19 mouse cellular contexts compared by ENCODE assay signal in genomic region chr8:120554466-120555039, GRCm38 (mm10). TPM values are rescaled to one million over a fixed set of nuclear protein-coding genes. Genes with fewer than 3 reads are reported as not detected.
DNase-seq lines count a peak whose midpoint lies in the region; ATAC-seq lines count a peak whose summit lies in the region.
"Had no signal": no experiment of that assay in that cellular context is flagged by ENCODE, and none has a peak within 500 bp of the region (broad histone marks: within the 10 kb centered on the region; RNA-seq: fewer than 3 reads in every experiment).

No protein-coding gene starts in this region.

- 86% methylated on average over 18 of the region's 18 CpGs for WGBS in heart, embryonic 15.5 days
- 96% methylated on average over 18 of the region's 18 CpGs for WGBS in midbrain, embryonic 10.5 days
- WGBS in midbrain, embryonic 16.5 days, result 88% methylated on average over 17 of the region's 18 CpGs

- no peak overlapping the region for H3K4me3 ChIP-seq in heart, embryonic 15.5 days
- H3K4me3 ChIP-seq in midbrain, embryonic 10.5 days, result no peak overlapping the region
- no peak overlapping the region for H3K4me3 ChIP-seq in midbrain, embryonic 16.5 days (ENCODE audit: low read depth, low read length)
- H3K4me3 ChIP-seq: embryonic facial prominence, embryonic 15.5 days; intestine, embryonic 15.5 days had no signal

- H3K9me3 ChIP-seq in heart, embryonic 15.5 days (replicated peaks), result no peaks in the 10 kb centered on the region
- no peaks in the 10 kb centered on the region for H3K9me3 ChIP-seq in midbrain, embryonic 10.5 days (replicated peaks)
- H3K9me3 ChIP-seq in midbrain, embryonic 16.5 days (replicated peaks; ENCODE audit: control insufficient read depth, low read length, poor library complexity, severe bottlenecking), result no peaks in the 10 kb centered on the region
- H3K9me3 ChIP-seq: embryonic facial prominence, embryonic 15.5 days; intestine, embryonic 15.5 days had no signal

- H3K4me1 ChIP-seq in heart, embryonic 15.5 days (replicated peaks), result peaks cover 99% of the 10 kb centered on the region
- peaks cover 100% of the 10 kb centered on the region for H3K4me1 ChIP-seq in midbrain, embryonic 10.5 days
- peaks cover 67% of the 10 kb centered on the region for H3K4me1 ChIP-seq in midbrain, embryonic 16.5 days (ENCODE audit: control insufficient read depth, insufficient read depth, low read length)

- ATAC-seq in heart, embryonic 15.5 days (replicated peaks; ENCODE audit: insufficient number of reproducible peaks, insufficient read depth, low FRiP score, low read depth), result no peak
- ATAC-seq in midbrain, embryonic 16.5 days, result no peak
- ATAC-seq: activated CD4-positive, CD25-positive, alpha-beta regulatory T cell, adult 4 months; hindbrain, embryonic 16.5 days; intestine, embryonic 15.5 days; liver, postnatal 0 days; lung, postnatal 0 days had no signal

- peak overlapping the region; percentile 96; the same call in 1 of the 2 replicates for H3K27ac ChIP-seq in heart, embryonic 15.5 days
- peak overlapping the region; percentile 0; the same call in 1 of the 2 replicates for H3K27ac ChIP-seq in midbrain, embryonic 10.5 days (replicated peaks)
- no peak overlapping the region for H3K27ac ChIP-seq in midbrain, embryonic 16.5 days (ENCODE audit: low read length)
- H3K27ac ChIP-seq: embryonic facial prominence, embryonic 15.5 days; intestine, embryonic 15.5 days; macrophage had no signal

- H3K36me3 ChIP-seq in heart, embryonic 15.5 days, result peaks cover 12% of the 10 kb centered on the region; the same call in 1 of the 2 replicates
- H3K36me3 ChIP-seq in midbrain, embryonic 10.5 days, result peaks cover 56% of the 10 kb centered on the region
- 0 out of 2 replicates have a peak, but pooled peaks cover 3% of the 10 kb centered on the region for H3K36me3 ChIP-seq in midbrain, embryonic 16.5 days (ENCODE audit: control insufficient read depth, insufficient read depth, low read length)

- no peak overlapping the region for H3K9ac ChIP-seq in heart, embryonic 15.5 days
- no peak overlapping the region for H3K9ac ChIP-seq in midbrain, embryonic 16.5 days (ENCODE audit: low read depth, low read length)
- H3K9ac ChIP-seq: embryonic facial prominence, embryonic 15.5 days; intestine, embryonic 15.5 days; liver, postnatal 0 days had no signal

- H3K4me2 ChIP-seq in heart, embryonic 15.5 days, result no peak overlapping the region
- no peak overlapping the region for H3K4me2 ChIP-seq in midbrain, embryonic 16.5 days (ENCODE audit: low read length)
- H3K4me2 ChIP-seq: embryonic facial prominence, embryonic 15.5 days; intestine, embryonic 15.5 days; liver, embryonic 11.5 days had no signal

- intact Hi-C loops in gastrocnemius, postnatal 14 days (cut with DNase I; ENCODE audit: low total_unique reads), result no loop called here

- H3K27me3 ChIP-seq in heart, embryonic 15.5 days, result no peaks in the 10 kb centered on the region
- peaks cover 22% of the 10 kb centered on the region; the same call in 1 of the 2 replicates for H3K27me3 ChIP-seq in midbrain, embryonic 10.5 days (ENCODE audit: low read depth, poor library complexity, severe bottlenecking)
- no peaks in the 10 kb centered on the region for H3K27me3 ChIP-seq in midbrain, embryonic 16.5 days (ENCODE audit: control insufficient read depth, insufficient read depth, low read depth, low read length)
- H3K27me3 ChIP-seq: embryonic facial prominence, embryonic 15.5 days; intestine, embryonic 15.5 days had no signal

- peak; percentile 56 for DNase-seq in gastrocnemius, postnatal 25 days
- DNase-seq in gastrocnemius, postnatal 14 days, result no peak
- DNase-seq in heart, adult 18-20 months, result no peak
- no peak for DNase-seq in midbrain, embryonic 10.5 days (ENCODE audit: low spot score)
- no peak for DNase-seq in B cell, adult 2 months
- DNase-seq: adrenal gland, adult 8-10 months; heart, postnatal 36 days; kidney, adult 8-10 months; kidney, postnatal 10 days; liver, postnatal 0 days had no signal

RNA-seq across cellular contexts. Expression of gene Gins2, which starts 34.6 kb away (rescaled TPM):
- total RNA-seq in gastrocnemius, postnatal 25 days (2021), result 1 to 10 TPM; 1.0 to 1.3 TPM
- total RNA-seq in gastrocnemius, postnatal 14 days (2021), result 1 to 10 TPM; 2.9 to 3.6 TPM
- 43.9 and 56.2 TPM in 2 replicates for polyA plus RNA-seq in heart, embryonic 15.5 days (2015; fragmentation: Nextera tagmentation; extraction: Ambion mirVana)
- total RNA-seq in heart, adult 18-20 months (2021), result 1 to 10 TPM in 1 of 2 experiments, under 1 TPM in 1; 0.98 to 1.8 TPM
- 162 and 192 TPM in 2 replicates for polyA plus RNA-seq in midbrain, embryonic 10.5 days (2016; fragmentation: Nextera tagmentation; extraction: Ambion mirVana)
- 10.7 and 13.3 TPM in 2 replicates for polyA plus RNA-seq in midbrain, embryonic 16.5 days (2015; fragmentation: Nextera tagmentation; extraction: Ambion mirVana)
